Mouse (Mus musculus): ENCODE data around the gene Cib1. TPM values are rescaled to one million over a fixed set of nuclear protein-coding genes. Genes with fewer than 3 reads are reported as not detected.
A peak's percentile ranks its signal among the peaks of the same experiment; 100 is the strongest.

Gene Cib1
- polyA plus RNA-seq, 1 experiment from 2014 or later = 54.2 TPM

- ATAC-seq (ENCODE audit: insufficient number of reproducible peaks, insufficient read depth, low FRiP score, low TSS enrichment) = no peak
- no peak overlapping the region for H3K4me3 ChIP-seq
- H3K9me3 ChIP-seq = no peaks in the 10 kb centered on the region
- no peaks in the 10 kb centered on the region for H3K27me3 ChIP-seq
- no peaks in the 10 kb centered on the region for H3K36me3 ChIP-seq
- WGBS = 76% methylated on average over 10 of the region's 10 CpGs
- peak overlapping the region; percentile 24; the same call in 1 of the 2 replicates for H3K27ac ChIP-seq
- H3K4me1 ChIP-seq = peaks cover 14% of the 10 kb centered on the region; the same call in 1 of the 2 replicates
- H3K4me2 ChIP-seq (replicated peaks) = no peak overlapping the region
- H3K9ac ChIP-seq = no peak overlapping the region
Observed at GRCm38 (mm10) chr7:80208738-80209430, 23.7 kb downstream of the Cib1 start.

DNA sequence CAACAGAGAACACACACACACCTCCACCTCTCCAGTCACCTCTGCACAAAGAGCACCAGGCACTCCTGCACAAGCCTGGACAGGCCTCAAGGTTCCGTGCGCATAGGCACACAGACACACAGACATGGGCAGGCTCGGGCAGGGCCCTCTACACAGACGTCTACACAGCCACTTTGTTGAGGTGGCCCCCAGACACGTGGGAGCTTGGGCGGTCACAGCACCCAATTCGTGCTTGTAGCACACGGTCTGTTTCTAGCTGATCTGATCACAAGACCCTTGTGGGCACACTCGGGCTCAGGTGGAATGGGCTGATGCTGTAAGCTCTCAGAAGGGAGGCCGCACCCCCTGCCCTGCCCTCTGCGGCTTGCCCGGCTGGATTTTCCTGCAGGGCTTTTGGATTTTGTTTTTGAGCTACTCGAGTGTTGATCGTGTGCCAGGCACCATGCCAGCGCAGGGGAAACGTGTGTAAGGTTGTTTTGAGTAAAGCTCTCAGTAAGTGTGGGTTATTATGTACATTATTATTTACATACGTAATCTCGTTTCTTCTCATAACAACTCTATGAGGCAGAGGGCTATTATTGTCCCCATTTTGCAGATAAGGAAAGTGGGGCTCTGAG is 24.5 kb downstream of the Cib1 start:
- Histone ChIP-seq H3K9me3 (no peaks in the 10 kb centered on the region), H3K36me3 (no peaks in the 10 kb centered on the region), H3K27me3 (no peaks in the 10 kb centered on the region), H3K4me2 (replicated peaks) (no peak overlapping the region), H3K27ac (peak overlapping the region; percentile 73), H3K4me1 (peaks cover 14% of the 10 kb centered on the region; the same call in 1 of the 2 replicates), H3K4me3 (no peak overlapping the region), H3K9ac (0 out of 2 replicates have a peak overlapping the region, but pooled peaks have one; percentile 7)
- 77% methylated on average over 18 of the region's 18 CpGs for WGBS
- 0 out of 2 replicates have a peak, but pooled peaks have one; percentile 38 for ATAC-seq (ENCODE audit: insufficient number of reproducible peaks, insufficient read depth, low FRiP score, low TSS enrichment)

GRCm38 (mm10) chr7:80207314-80207731 is 25.3 kb downstream of the Cib1 start:
- Histone ChIP-seq H3K4me1 (peaks cover 14% of the 10 kb centered on the region; the same call in 1 of the 2 replicates), H3K9me3 (no peaks in the 10 kb centered on the region), H3K4me2 (replicated peaks) (no peak overlapping the region), H3K27ac (peak overlapping the region; percentile 73; the same call in 1 of the 2 replicates), H3K9ac (peak overlapping the region; percentile 7; the same call in 1 of the 2 replicates), H3K36me3 (no peaks in the 10 kb centered on the region), H3K27me3 (no peaks in the 10 kb centered on the region), H3K4me3 (no peak overlapping the region)
- no peak for ATAC-seq (ENCODE audit: insufficient number of reproducible peaks, insufficient read depth, low FRiP score, low TSS enrichment)
- 69% methylated on average over 3 of the region's 3 CpGs for WGBS

DNA sequence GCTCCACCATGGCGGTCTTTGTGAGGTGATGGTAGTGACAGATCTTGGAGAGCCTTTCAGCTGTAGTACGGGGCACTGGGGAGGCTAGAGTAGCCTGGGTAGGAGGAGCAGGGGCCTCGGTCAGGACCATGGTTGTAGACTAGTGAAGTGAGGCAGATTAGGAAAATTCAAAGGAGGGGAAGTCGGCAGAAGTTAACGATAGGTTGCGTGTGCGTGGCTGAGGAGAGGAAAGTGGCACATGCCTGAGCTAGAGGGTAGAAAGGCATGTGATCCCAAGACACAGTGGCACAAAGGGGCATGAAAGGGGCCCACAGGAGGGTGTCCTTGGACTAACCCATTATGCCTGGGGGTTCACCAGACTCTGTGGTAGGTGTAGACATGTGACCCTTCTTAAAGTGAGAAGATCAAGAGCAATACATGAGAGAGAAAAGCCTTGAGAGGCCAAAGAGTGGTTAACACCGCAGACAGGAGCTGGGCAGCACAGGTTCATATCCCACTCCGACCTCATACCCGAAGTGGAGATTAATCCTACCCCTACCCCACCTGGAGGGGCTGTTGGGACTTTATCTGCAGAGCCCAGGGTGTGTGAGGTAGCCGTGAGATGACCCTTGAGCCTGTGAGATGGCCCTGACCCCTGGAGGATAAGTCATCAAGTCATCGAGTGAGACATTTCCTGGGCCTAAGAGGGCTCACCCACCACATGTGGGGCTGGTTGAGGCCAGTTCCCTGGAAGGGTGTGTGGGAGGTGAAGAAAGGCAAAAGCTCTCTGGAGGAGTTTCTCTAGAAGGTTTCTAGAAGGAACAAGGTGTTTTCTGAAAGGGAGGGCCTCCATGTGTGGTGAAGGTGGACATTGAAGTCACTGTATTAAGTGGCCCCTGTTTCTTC is 26.7 kb downstream of the Cib1 start:
- H3K4me2 ChIP-seq (replicated peaks) = no peak overlapping the region
- ATAC-seq (ENCODE audit: insufficient number of reproducible peaks, insufficient read depth, low FRiP score, low TSS enrichment) = no peak
- H3K9ac ChIP-seq = no peak overlapping the region
- H3K4me3 ChIP-seq = no peak overlapping the region
- H3K36me3 ChIP-seq = no peaks in the 10 kb centered on the region
- H3K9me3 ChIP-seq = no peaks in the 10 kb centered on the region
- WGBS = 87% methylated on average over 12 of the region's 12 CpGs
- no peak overlapping the region for H3K27ac ChIP-seq
- H3K27me3 ChIP-seq = no peaks in the 10 kb centered on the region
- peaks cover 15% of the 10 kb centered on the region; the same call in 1 of the 2 replicates for H3K4me1 ChIP-seq

GRCm38 (mm10) chr7:80204961-80205360 is 27.7 kb downstream of the Cib1 start:
- no peak overlapping the region for H3K4me3 ChIP-seq
- WGBS = 81% methylated on average over 7 of the region's 7 CpGs
- no peak overlapping the region for H3K27ac ChIP-seq
- H3K27me3 ChIP-seq = no peaks in the 10 kb centered on the region
- no peak overlapping the region for H3K9ac ChIP-seq
- H3K4me2 ChIP-seq (replicated peaks) = no peak overlapping the region
- no peaks in the 10 kb centered on the region for H3K36me3 ChIP-seq
- peaks cover 24% of the 10 kb centered on the region; the same call in 1 of the 2 replicates for H3K4me1 ChIP-seq
- no peak for ATAC-seq (ENCODE audit: insufficient number of reproducible peaks, insufficient read depth, low FRiP score, low TSS enrichment)
- no peaks in the 10 kb centered on the region for H3K9me3 ChIP-seq

DNA sequence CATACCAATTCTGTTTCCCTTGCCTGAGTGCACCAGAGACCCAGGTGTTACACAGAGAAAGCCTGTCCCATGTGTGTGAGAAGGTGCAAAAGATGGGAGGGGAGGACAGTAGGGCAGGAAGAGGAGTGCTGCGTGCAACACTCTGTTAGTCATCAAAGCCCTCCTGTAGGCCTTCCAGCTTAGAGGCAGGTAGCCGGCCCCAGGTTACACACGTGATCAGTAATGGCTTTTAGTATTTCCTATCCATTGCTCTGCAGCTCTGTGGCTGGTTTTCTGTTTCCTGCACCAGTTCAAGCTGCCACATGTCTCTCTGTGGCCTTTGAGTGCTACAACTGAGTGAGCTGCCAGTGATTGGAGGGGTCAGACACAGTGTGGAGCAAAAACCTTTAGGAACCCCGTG is 28.3 kb downstream of the Cib1 start:
- H3K27me3 ChIP-seq = no peaks in the 10 kb centered on the region
- no peak overlapping the region for H3K9ac ChIP-seq
- H3K27ac ChIP-seq = no peak overlapping the region
- no peak overlapping the region for H3K4me2 ChIP-seq (replicated peaks)
- H3K9me3 ChIP-seq = no peaks in the 10 kb centered on the region
- ATAC-seq (ENCODE audit: insufficient number of reproducible peaks, insufficient read depth, low FRiP score, low TSS enrichment) = no peak
- peaks cover 30% of the 10 kb centered on the region for H3K4me1 ChIP-seq
- H3K4me3 ChIP-seq = no peak overlapping the region
- no peaks in the 10 kb centered on the region for H3K36me3 ChIP-seq
- 79% methylated on average over 4 of the region's 4 CpGs for WGBS

GRCm38 (mm10) chr7:80203638-80204096 is 28.9 kb downstream of the Cib1 start:
- no peak overlapping the region for H3K9ac ChIP-seq
- no peak overlapping the region for H3K4me2 ChIP-seq (replicated peaks)
- H3K4me3 ChIP-seq = no peak overlapping the region
- H3K36me3 ChIP-seq = no peaks in the 10 kb centered on the region
- H3K27ac ChIP-seq = no peak overlapping the region
- ATAC-seq (ENCODE audit: insufficient number of reproducible peaks, insufficient read depth, low FRiP score, low TSS enrichment) = no peak
- peaks cover 33% of the 10 kb centered on the region for H3K4me1 ChIP-seq
- H3K9me3 ChIP-seq = no peaks in the 10 kb centered on the region
- H3K27me3 ChIP-seq = no peaks in the 10 kb centered on the region
- WGBS = 67% methylated on average over 12 of the region's 12 CpGs

DNA sequence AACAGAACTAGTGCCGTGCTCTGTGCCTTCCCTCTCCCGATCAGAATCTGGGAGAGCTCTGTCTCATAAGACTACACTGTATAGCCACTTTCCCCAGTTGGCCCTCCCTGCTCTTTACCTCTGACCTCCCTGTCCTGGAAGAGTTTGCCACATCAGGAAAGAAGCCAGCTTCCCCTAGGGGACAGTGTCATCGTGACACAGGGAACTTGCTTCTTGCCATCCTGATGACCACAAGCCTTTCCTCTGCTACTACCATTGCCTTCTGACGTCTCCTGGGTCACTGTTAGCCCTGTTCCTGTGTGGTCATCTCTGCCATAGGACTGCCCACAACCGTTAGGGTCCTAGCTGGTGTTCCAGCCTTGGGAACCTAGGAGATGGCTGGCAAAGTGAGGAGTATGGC is 29.7 kb downstream of the Cib1 start:
- peaks cover 33% of the 10 kb centered on the region for H3K4me1 ChIP-seq
- H3K27ac ChIP-seq = no peak overlapping the region

GRCm38 (mm10) chr7:80201888-80202540 is 30.6 kb downstream of the Cib1 start:
- Histone ChIP-seq H3K27me3 (no peaks in the 10 kb centered on the region), H3K36me3 (no peaks in the 10 kb centered on the region), H3K27ac (no peak overlapping the region), H3K4me2 (replicated peaks) (no peak overlapping the region), H3K9me3 (no peaks in the 10 kb centered on the region), H3K4me3 (no peak overlapping the region), H3K9ac (no peak overlapping the region), H3K4me1 (peaks cover 33% of the 10 kb centered on the region)
- 87% methylated on average over 15 of the region's 15 CpGs for WGBS
- ATAC-seq (ENCODE audit: insufficient number of reproducible peaks, insufficient read depth, low FRiP score, low TSS enrichment) = no peak

More for the DNA sequence above, 29.7 kb downstream of the Cib1 start:
- 73% methylated on average over 5 of the region's 5 CpGs for WGBS
- no peak overlapping the region for H3K9ac ChIP-seq
- no peaks in the 10 kb centered on the region for H3K36me3 ChIP-seq
- no peak overlapping the region for H3K4me2 ChIP-seq (replicated peaks)
- H3K4me3 ChIP-seq = no peak overlapping the region
- no peaks in the 10 kb centered on the region for H3K9me3 ChIP-seq
- no peak for ATAC-seq (ENCODE audit: insufficient number of reproducible peaks, insufficient read depth, low FRiP score, low TSS enrichment)
- H3K27me3 ChIP-seq = no peaks in the 10 kb centered on the region

DNA sequence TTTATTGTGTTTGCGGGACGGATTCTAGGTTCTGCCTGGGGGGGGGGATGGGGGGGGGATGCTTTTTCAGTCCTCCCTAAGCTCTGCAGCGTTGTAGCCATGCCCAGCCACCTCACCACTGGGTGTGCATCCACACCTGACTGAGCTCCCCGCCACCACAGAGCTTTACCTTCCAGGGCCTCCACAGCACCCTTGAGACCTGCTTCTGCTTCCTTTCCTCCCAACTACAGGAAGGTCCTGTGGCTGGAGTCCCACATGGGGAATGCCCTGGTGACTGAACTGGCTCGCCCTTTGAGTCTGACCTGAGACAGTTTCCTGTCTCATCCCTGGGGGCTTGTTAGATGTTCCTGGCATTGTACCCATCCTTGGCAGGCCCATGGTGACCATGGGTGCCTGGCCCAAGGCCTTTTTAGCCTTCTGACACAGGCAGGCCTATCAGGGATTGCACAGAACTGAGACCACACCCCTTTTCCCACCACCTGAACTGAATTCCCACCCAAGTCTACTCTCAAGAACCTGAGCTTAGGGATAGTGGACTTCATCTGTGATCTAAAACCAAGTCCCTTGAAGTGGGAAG is 31.6 kb downstream of the Cib1 start:
- Histone ChIP-seq H3K36me3 (no peaks in the 10 kb centered on the region), H3K9me3 (no peaks in the 10 kb centered on the region), H3K27ac (no peak overlapping the region), H3K4me2 (replicated peaks) (no peak overlapping the region), H3K27me3 (no peaks in the 10 kb centered on the region), H3K9ac (no peak overlapping the region), H3K4me3 (no peak overlapping the region), H3K4me1 (peaks cover 31% of the 10 kb centered on the region)
- no peak for ATAC-seq (ENCODE audit: insufficient number of reproducible peaks, insufficient read depth, low FRiP score, low TSS enrichment)
- WGBS = 87% methylated on average over 5 of the region's 5 CpGs

GRCm38 (mm10) chr7:80200588-80200945 is 32.0 kb downstream of the Cib1 start:
- H3K4me2 ChIP-seq (replicated peaks) = no peak overlapping the region
- H3K4me1 ChIP-seq = peaks cover 30% of the 10 kb centered on the region
- ATAC-seq (ENCODE audit: insufficient number of reproducible peaks, insufficient read depth, low FRiP score, low TSS enrichment) = no peak
- H3K27ac ChIP-seq = no peak overlapping the region
- no peaks in the 10 kb centered on the region for H3K9me3 ChIP-seq
- H3K36me3 ChIP-seq = no peaks in the 10 kb centered on the region
- H3K9ac ChIP-seq = no peak overlapping the region
- no peaks in the 10 kb centered on the region for H3K27me3 ChIP-seq
- H3K4me3 ChIP-seq = no peak overlapping the region
- WGBS = 77% methylated on average over 6 of the region's 6 CpGs

All from embryonic facial prominence, embryonic 12.5 days (tissue).